Comparison of ENCODE assay signal across 8 mouse cellular contexts in genomic region chr6:34176864-34177247, GRCm38 (mm10). TPM values are rescaled to one million over a fixed set of nuclear protein-coding genes. Genes with fewer than 3 reads are reported as not detected.
A peak's percentile ranks its signal among the peaks of the same experiment; 100 is the strongest.
DNase-seq lines count a peak whose midpoint lies in the region; ATAC-seq and TF ChIP-seq lines count a peak whose summit lies in the region.

Gene Slc35b4 (minus strand): TSS chr6:34177111.

- no peaks in the 10 kb centered on the region for H3K9me3 ChIP-seq in embryonic facial prominence, embryonic 14.5 days (ENCODE audit: control insufficient read depth, low read length)
- no peaks in the 10 kb centered on the region for H3K9me3 ChIP-seq in limb, embryonic 13.5 days
- no peaks in the 10 kb centered on the region for H3K9me3 ChIP-seq in midbrain, embryonic 16.5 days (replicated peaks; ENCODE audit: control insufficient read depth, low read length, poor library complexity, severe bottlenecking)

- peak within 1 kb of the TSS; percentile 79 for H3K9ac ChIP-seq in embryonic facial prominence, embryonic 14.5 days (ENCODE audit: low read depth, low read length)
- H3K9ac ChIP-seq in heart, adult 2 months (ENCODE audit: low read depth, low read length), result peak within 1 kb of the TSS; percentile 86
- H3K9ac ChIP-seq in limb, embryonic 13.5 days, result peak within 1 kb of the TSS; percentile 80
- peak within 1 kb of the TSS; percentile 94 for H3K9ac ChIP-seq in midbrain, embryonic 16.5 days (ENCODE audit: low read depth, low read length)

- no peak for TF ChIP-seq EP300 in heart, adult 2 months (IDR thresholded peaks at IDR 0.05; ENCODE audit: insufficient read depth, low read depth, low read length)

- no peak for TF ChIP-seq CTCF in heart, adult 2 months (IDR thresholded peaks at IDR 0.05)

- H3K27me3 ChIP-seq in embryonic facial prominence, embryonic 14.5 days (replicated peaks; ENCODE audit: control insufficient read depth, insufficient read depth, low read length), result no peaks in the 10 kb centered on the region
- no peaks in the 10 kb centered on the region for H3K27me3 ChIP-seq in heart, adult 2 months (ENCODE audit: control insufficient read depth, insufficient read depth, low read length)
- no peaks in the 10 kb centered on the region for H3K27me3 ChIP-seq in limb, embryonic 13.5 days
- H3K27me3 ChIP-seq in midbrain, embryonic 16.5 days (ENCODE audit: control insufficient read depth, insufficient read depth, low read depth, low read length), result no peaks in the 10 kb centered on the region

- peak; percentile 75 for TF ChIP-seq POLR2A in heart, adult 2 months (IDR thresholded peaks at IDR 0.05; ENCODE audit: insufficient read depth, low read depth, low read length)

- H3K4me2 ChIP-seq in embryonic facial prominence, embryonic 14.5 days (ENCODE audit: low read depth, low read length), result peak within 1 kb of the TSS; percentile 75
- H3K4me2 ChIP-seq in limb, embryonic 13.5 days (replicated peaks), result peak within 1 kb of the TSS; percentile 79
- H3K4me2 ChIP-seq in midbrain, embryonic 16.5 days (ENCODE audit: low read length), result peak within 1 kb of the TSS; percentile 85

- peak; percentile 100 for ATAC-seq in embryonic facial prominence, embryonic 14.5 days (ENCODE audit: low read depth)
- peak; percentile 100 for ATAC-seq in limb, embryonic 13.5 days (ENCODE audit: low FRiP score, low read depth)
- peak; percentile 100 for ATAC-seq in midbrain, embryonic 16.5 days

- H3K36me3 ChIP-seq in embryonic facial prominence, embryonic 14.5 days (ENCODE audit: control insufficient read depth, insufficient read depth, low read length), result no peaks in the 10 kb centered on the region
- H3K36me3 ChIP-seq in heart, adult 2 months (ENCODE audit: control insufficient read depth, insufficient read depth, low read length), result no peaks in the 10 kb centered on the region
- peaks cover 4% of the 10 kb centered on the region; the same call in 1 of the 2 replicates for H3K36me3 ChIP-seq in limb, embryonic 13.5 days
- no peaks in the 10 kb centered on the region for H3K36me3 ChIP-seq in midbrain, embryonic 16.5 days (ENCODE audit: control insufficient read depth, insufficient read depth, low read length)

- peak within 1 kb of the TSS; percentile 92 for H3K4me3 ChIP-seq in embryonic facial prominence, embryonic 14.5 days (ENCODE audit: low read depth, low read length)
- H3K4me3 ChIP-seq in heart, adult 2 months, result peak within 1 kb of the TSS; percentile 93
- H3K4me3 ChIP-seq in limb, embryonic 13.5 days, result peak within 1 kb of the TSS; percentile 78
- peak within 1 kb of the TSS; percentile 86 for H3K4me3 ChIP-seq in midbrain, embryonic 16.5 days (ENCODE audit: low read depth, low read length)

- peak; percentile 100 for DNase-seq in 3T3-L1 (ENCODE audit: low read depth, low spot score)
- DNase-seq in adrenal gland, postnatal 4 days (ENCODE audit: low spot score in 2 of 2), result peak; percentile 51 to 76
- peak; percentile 100 for DNase-seq in embryonic facial prominence, embryonic 14.5 days (ENCODE audit: low spot score)
- peak; percentile 91 to 95 for DNase-seq in heart, adult 2 months
- peak; percentile 95 to 97 for DNase-seq in kidney, adult 8-10 months
- peak; percentile 78 to 96 for DNase-seq in spleen, postnatal 10 days (ENCODE audit: low spot score in 2 of 2)

- WGBS in embryonic facial prominence, embryonic 14.5 days, result under 1% methylated on average over 25 of the region's 29 CpGs
- under 1% methylated on average over 29 of the region's 29 CpGs for WGBS in heart, adult 2 months
- under 1% methylated on average over 29 of the region's 29 CpGs for WGBS in limb, embryonic 13.5 days
- WGBS in midbrain, embryonic 16.5 days, result under 1% methylated on average over 29 of the region's 29 CpGs

- H3K79me2 ChIP-seq in heart, adult 2 months (replicated peaks; ENCODE audit: control insufficient read depth, insufficient read depth, low read length), result peaks cover 2% of the 10 kb centered on the region; the same call in 1 of the 2 replicates

- H3K27ac ChIP-seq in embryonic facial prominence, embryonic 14.5 days (replicated peaks; ENCODE audit: low read depth, low read length), result peak within 1 kb of the TSS; percentile 75
- H3K27ac ChIP-seq in heart, adult 2 months, result peak within 1 kb of the TSS; percentile 62
- peak within 1 kb of the TSS; percentile 48; the same call in 1 of the 2 replicates for H3K27ac ChIP-seq in limb, embryonic 13.5 days
- H3K27ac ChIP-seq in midbrain, embryonic 16.5 days (ENCODE audit: low read length), result peak within 1 kb of the TSS; percentile 85

- peaks cover 12% of the 10 kb centered on the region for H3K4me1 ChIP-seq in embryonic facial prominence, embryonic 14.5 days (ENCODE audit: control insufficient read depth, insufficient read depth, low read length)
- peaks cover 2% of the 10 kb centered on the region; the same call in 1 of the 2 replicates for H3K4me1 ChIP-seq in heart, adult 2 months (ENCODE audit: control insufficient read depth, insufficient read depth, low read length)
- H3K4me1 ChIP-seq in limb, embryonic 13.5 days, result peaks cover 10% of the 10 kb centered on the region
- peaks cover 5% of the 10 kb centered on the region for H3K4me1 ChIP-seq in midbrain, embryonic 16.5 days (ENCODE audit: control insufficient read depth, insufficient read depth, low read length)

- intact Hi-C loops in heart, adult 2 months (cut with DNase I), result loop anchor here (5.0 kb wide), 2 partner anchors 150 to 1115 kb away; partner anchors contain the start of genes Chchd3 and Lrguk

RNA-seq across cellular contexts. Expression of gene Slc35b4, which starts in this region (rescaled TPM):
- 10 to 100 TPM; 26.9 to 35.9 TPM for total RNA-seq in adrenal gland, postnatal 4 days (2021)
- 54.1 and 56.6 TPM in 2 replicates for polyA plus RNA-seq in embryonic facial prominence, embryonic 14.5 days (2014; fragmentation: Nextera tagmentation; extraction: Ambion mirVana)
- total RNA-seq in heart, adult 2 months (2021), result 1 to 10 TPM; 8.0 to 8.5 TPM
- 10.6 and 18.4 TPM in 2 replicates for polyA plus RNA-seq in heart, adult 2 months (2012; rRNA removed)
- 45.7 and 50.8 TPM in 2 replicates for polyA plus RNA-seq in limb, embryonic 13.5 days (2015; fragmentation: Nextera tagmentation; extraction: Ambion mirVana)
- polyA plus RNA-seq in midbrain, embryonic 16.5 days (2015; fragmentation: Nextera tagmentation; extraction: Ambion mirVana), result 44.5 and 45.1 TPM in 2 replicates

Comparison
In these comparisons a context has a peak if more than half of its experiments do, and no peak if none do; other contexts are left out.
1. Peak in every context shown above with its lines: DNase-seq, ATAC-seq, H3K4me3 ChIP-seq and H3K27ac ChIP-seq.